Mouse (Mus musculus) heart, embryonic 11.5 days (tissue): ENCODE measurements around the gene Hrh3. TPM values are rescaled to one million over a fixed set of nuclear protein-coding genes. Genes with fewer than 3 reads are reported as not detected.
A peak's percentile ranks its signal among the peaks of the same experiment; 100 is the strongest.

Source experiments
- ATAC-seq: fragments of 200-750 bp; cut with Nextera tagmentation; replicated peaks from 2 replicates; pipeline ENCODE4 v1.8.0; 2017; ENCODE audit warnings: moderate library complexity; ENCODE audit not compliant: insufficient number of reproducible peaks, low FRiP score, low TSS enrichment
- H3K27ac ChIP-seq: fragments of 300-500 bp; sonication (generic); 2 replicates; pipeline ENCODE4 v1.5.1; 2014; ENCODE audit warnings: mild to moderate bottlenecking, low read depth, low read length
- H3K27me3 ChIP-seq: fragments of 300-500 bp; sonication (generic); 2 replicates; pipeline ENCODE4 v1.6.1; 2014; ENCODE audit warnings: mild to moderate bottlenecking, low read length, mixed read lengths; ENCODE audit not compliant: control insufficient read depth, insufficient read depth
- H3K36me3 ChIP-seq: fragments of 300-500 bp; sonication (generic); 2 replicates; pipeline ENCODE4 v1.6.1; 2014; ENCODE audit warnings: mild to moderate bottlenecking, low read length, moderate library complexity, mixed read lengths; ENCODE audit not compliant: control insufficient read depth, insufficient read depth
- H3K4me1 ChIP-seq: fragments of 300-500 bp; sonication (generic); 2 replicates; pipeline ENCODE4 v1.6.1; 2014; ENCODE audit warnings: low read length; ENCODE audit not compliant: control insufficient read depth, insufficient read depth
- H3K4me2 ChIP-seq: fragments of 300-500 bp; sonication (generic); 2 replicates; pipeline ENCODE4 v1.6.1; 2014; ENCODE audit warnings: mild to moderate bottlenecking, moderate library complexity
- H3K4me3 ChIP-seq: fragments of 300-500 bp; sonication (generic); 2 replicates; pipeline ENCODE4 v1.5.1; 2014; ENCODE audit warnings: low read depth, low read length
- H3K9ac ChIP-seq: fragments of 300-500 bp; sonication (generic); 2 replicates; pipeline ENCODE4 v1.6.1; 2014; ENCODE audit warnings: mild to moderate bottlenecking, low read depth, low read length, moderate library complexity
- H3K9me3 ChIP-seq: fragments of 300-500 bp; sonication (generic); replicated peaks from 2 replicates; pipeline ENCODE4 v1.6.1; 2016; ENCODE audit warnings: low read length; ENCODE audit not compliant: control insufficient read depth
- WGBS: fragments of 180-500 bp; shearing (Covaris S2); extraction: QIAGEN DNeasy Blood & Tissue Kit; methylation state at CpG from one replicate; pipeline ENCODE4 v1.1.7; 2014; ENCODE audit not compliant: insufficient replicate concordance; 5-methylcytosine and 5-hydroxymethylcytosine counted together
- polyA plus RNA-seq: library from polyadenylated mRNA; unstranded; fragments of >200 nt; fragmentation: Nextera tagmentation; extraction: Ambion mirVana; gene quantifications from 2 replicates; pipeline ENCODE4 v1.2.1, GENCODE M21; 2014

The Hrh3 gene
- polyA plus RNA-seq, 1 experiment from 2014 or later, result not detected

GRCm38 (mm10) chr2:180124192-180124591, 19.9 kb upstream of the Hrh3 start:
- Histone ChIP-seq H3K4me2 (no peak overlapping the region), H3K9me3 (no peaks in the 10 kb centered on the region), H3K27me3 (no peaks in the 10 kb centered on the region), H3K9ac (no peak overlapping the region), H3K4me1 (peaks cover 20% of the 10 kb centered on the region), H3K36me3 (no peaks in the 10 kb centered on the region), H3K4me3 (no peak overlapping the region), H3K27ac (no peak overlapping the region)
- ATAC-seq, result no peak
- WGBS, result 79% methylated on average over 2 of the region's 2 CpGs

DNA sequence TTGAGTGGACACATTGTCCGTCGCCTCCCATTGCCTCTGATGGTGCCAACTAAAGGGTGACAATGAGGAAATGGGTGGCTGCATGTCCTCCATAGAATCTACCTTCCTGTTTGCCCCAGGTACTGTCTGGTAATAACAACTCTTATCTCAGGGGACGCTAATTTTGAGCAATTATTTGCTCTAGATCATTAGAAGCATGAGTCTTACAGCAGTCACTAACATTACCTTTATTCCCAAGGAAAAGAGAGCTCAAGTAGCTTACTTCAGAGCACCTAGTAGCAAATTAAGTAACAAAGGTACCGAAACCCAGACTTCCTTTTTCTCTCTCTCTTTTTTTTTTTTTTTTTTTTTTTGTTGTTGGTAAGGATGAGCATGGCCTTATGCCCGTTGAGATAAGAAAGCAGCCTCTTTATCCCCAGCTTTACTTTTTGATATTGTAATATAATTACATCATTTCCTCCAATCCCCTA, 16.0 kb upstream of the Hrh3 start:
- Histone ChIP-seq H3K4me3 (peak overlapping the region; percentile 79), H3K4me1 (peaks cover 25% of the 10 kb centered on the region), H3K4me2 (peak overlapping the region; percentile 91), H3K9me3 (no peaks in the 10 kb centered on the region), H3K36me3 (no peaks in the 10 kb centered on the region), H3K27me3 (no peaks in the 10 kb centered on the region), H3K27ac (no peak overlapping the region), H3K9ac (no peak overlapping the region)
- no peak for ATAC-seq
- 58% methylated on average over 5 of the region's 5 CpGs for WGBS

- Histone ChIP-seq H3K4me2 (peak overlapping the region; percentile 91), H3K27ac (peak overlapping the region; percentile 70), H3K9me3 (no peaks in the 10 kb centered on the region), H3K27me3 (no peaks in the 10 kb centered on the region), H3K36me3 (no peaks in the 10 kb centered on the region), H3K4me3 (peak overlapping the region; percentile 79), H3K4me1 (peaks cover 31% of the 10 kb centered on the region), H3K9ac (peak overlapping the region; percentile 84)
- WGBS, result 1% methylated on average over 56 of the region's 68 CpGs
- peak; percentile 27 for ATAC-seq
These were observed 15.4 kb upstream of the Hrh3 start for GRCm38 (mm10) chr2:180119439-180120291.

- Histone ChIP-seq H3K9ac (peak within 1 kb of the TSS; percentile 84), H3K4me1 (peaks cover 34% of the 10 kb centered on the region), H3K27ac (peak within 1 kb of the TSS; percentile 70), H3K4me3 (peak within 1 kb of the TSS; percentile 79), H3K36me3 (no peaks in the 10 kb centered on the region), H3K9me3 (no peaks in the 10 kb centered on the region), H3K4me2 (peak within 1 kb of the TSS; percentile 91), H3K27me3 (no peaks in the 10 kb centered on the region)
- ATAC-seq, result peak; percentile 98
- WGBS, result under 1% methylated on average over 52 of the region's 55 CpGs
These were observed 14.6 kb upstream of the Hrh3 start, which contains the start of gene Osbpl2 for GRCm38 (mm10) chr2:180118661-180119438. Gene Osbpl2 (plus strand): TSS chr2:180119306.

GRCm38 (mm10) chr2:180117485-180118194, 13.4 kb upstream of the Hrh3 start:
- WGBS, result 9% methylated on average over 13 of the region's 13 CpGs
- H3K4me3 ChIP-seq, result no peak overlapping the region
- ATAC-seq, result no peak
- no peak overlapping the region for H3K27ac ChIP-seq
- H3K4me1 ChIP-seq, result peaks cover 34% of the 10 kb centered on the region
- 0 out of 2 replicates have a peak overlapping the region, but pooled peaks have one; percentile 9 for H3K4me2 ChIP-seq
- no peaks in the 10 kb centered on the region for H3K9me3 ChIP-seq
- no peak overlapping the region for H3K9ac ChIP-seq
- no peaks in the 10 kb centered on the region for H3K27me3 ChIP-seq
- no peaks in the 10 kb centered on the region for H3K36me3 ChIP-seq

GRCm38 (mm10) chr2:180116741-180117484, 12.6 kb upstream of the Hrh3 start:
- no peaks in the 10 kb centered on the region for H3K36me3 ChIP-seq
- no peak overlapping the region for H3K27ac ChIP-seq
- ATAC-seq, result no peak
- H3K4me1 ChIP-seq, result peaks cover 34% of the 10 kb centered on the region
- no peak overlapping the region for H3K4me2 ChIP-seq
- WGBS, result 75% methylated on average over 8 of the region's 8 CpGs
- H3K27me3 ChIP-seq, result no peaks in the 10 kb centered on the region
- H3K9ac ChIP-seq, result no peak overlapping the region
- H3K9me3 ChIP-seq, result no peaks in the 10 kb centered on the region
- no peak overlapping the region for H3K4me3 ChIP-seq

GRCm38 (mm10) chr2:180116081-180116493, 11.8 kb upstream of the Hrh3 start:
- H3K9me3 ChIP-seq, result no peaks in the 10 kb centered on the region
- no peak overlapping the region for H3K9ac ChIP-seq
- ATAC-seq, result no peak
- H3K4me2 ChIP-seq, result no peak overlapping the region
- H3K4me3 ChIP-seq, result no peak overlapping the region
- H3K36me3 ChIP-seq, result no peaks in the 10 kb centered on the region
- no peak overlapping the region for H3K27ac ChIP-seq
- peaks cover 34% of the 10 kb centered on the region for H3K4me1 ChIP-seq
- H3K27me3 ChIP-seq, result no peaks in the 10 kb centered on the region
- WGBS, result 48% methylated on average over 10 of the region's 10 CpGs
